Mouse (Mus musculus) spleen, postnatal 36 days (tissue): ENCODE data around the gene Lrrn4cl.
"Not testable (repeated sequence)": the region's sequence is repeated elsewhere in the genome, so short reads cannot be mapped to it uniquely, and the experiment has no call there.

Experiments
- DNase-seq, 2 experiments: peaks; one replicate each; pipeline ENCODE4 v3.0.0; 2022; ENCODE audit warnings: low spot score in 2 of 2, mixed read lengths in 1 of 2

The Lrrn4cl gene

DNA sequence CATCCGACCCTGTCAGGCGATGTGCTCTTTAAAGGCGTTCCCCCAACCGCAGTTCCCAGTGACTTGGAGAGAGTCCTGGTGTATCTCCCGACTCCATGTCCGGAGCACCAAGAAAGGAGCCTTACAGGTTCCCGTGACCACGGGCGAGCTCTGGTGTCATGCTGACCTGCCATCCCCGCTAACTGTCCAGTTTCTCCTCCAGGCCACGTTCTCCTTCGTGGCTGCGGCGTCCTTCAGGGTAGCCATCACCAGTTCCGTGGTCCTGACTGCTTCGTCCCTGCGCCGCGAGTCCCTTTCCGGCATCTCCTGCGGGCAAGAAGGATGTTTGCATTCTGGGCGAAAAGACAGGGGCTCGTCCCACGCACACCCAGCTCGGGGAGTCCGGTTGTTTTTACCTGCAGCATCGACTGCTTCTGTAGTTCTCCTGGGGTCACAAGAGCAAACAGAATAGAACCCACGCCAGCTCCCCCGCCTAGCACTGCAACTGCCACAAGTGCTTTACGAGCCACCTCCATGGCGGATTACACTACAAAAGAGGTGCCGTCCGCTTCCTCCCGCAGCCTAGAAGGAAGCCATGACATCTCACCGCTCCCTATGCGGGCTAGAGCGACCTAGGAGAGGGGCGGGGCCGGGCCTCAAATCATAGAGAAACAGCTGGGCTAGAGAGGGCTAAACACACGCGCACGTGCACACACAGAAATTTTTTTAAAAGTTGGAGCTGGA is 29.9 kb downstream of the Lrrn4cl start, which contains the start of gene Uqcc3:
Uqcc3 (minus strand) TSS at position 613 of the 723 bp plus-strand sequence.
- DNase-seq, result peak; percentile 89 to 91

DNA sequence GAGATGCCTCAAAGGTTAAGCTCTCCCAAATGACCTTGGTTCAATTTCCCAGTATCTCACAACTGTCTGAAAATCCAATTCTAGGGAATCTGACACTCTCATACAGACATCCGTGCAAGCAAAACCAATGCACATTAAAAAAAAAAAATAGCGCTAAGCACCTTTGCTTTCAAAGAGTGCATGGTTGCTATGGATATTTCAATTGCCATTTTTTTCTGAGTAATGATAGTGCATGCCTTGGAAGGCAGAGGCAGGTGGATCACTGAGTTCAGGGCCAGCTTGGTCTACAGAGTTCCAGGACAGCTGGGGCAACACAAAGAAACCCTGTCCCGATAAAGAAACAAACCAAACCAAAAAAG is 30.4 kb downstream of the Lrrn4cl start:
- DNase-seq, result no peak

DNA sequence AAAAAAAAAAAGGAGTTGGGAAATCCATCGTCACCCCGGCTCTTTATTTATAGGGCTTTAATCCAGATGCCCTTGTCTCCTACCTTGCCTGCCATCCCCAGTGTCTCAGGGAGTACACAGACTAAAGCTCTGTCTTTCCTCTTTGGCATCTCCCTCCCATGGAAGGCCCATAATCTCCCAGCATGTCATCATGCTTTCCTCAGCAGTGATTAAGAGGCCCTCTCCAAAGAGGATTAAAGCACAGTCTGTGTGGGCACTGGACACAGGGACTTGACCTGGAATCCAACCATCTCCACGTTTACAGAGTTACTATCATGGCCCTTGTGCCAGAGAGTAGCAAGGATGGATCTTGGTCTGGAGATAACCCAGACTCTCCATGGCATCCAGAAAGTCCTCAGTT is 33.0 kb downstream of the Lrrn4cl start, which contains the start of the genes Lbhd1 and Gm49403:
Lbhd1 (plus strand) TSS at position 117 of the 400 bp plus-strand sequence.
Gm49403 (plus strand) TSS at position 315 of the 400 bp plus-strand sequence.
- DNase-seq, result no peak

DNA sequence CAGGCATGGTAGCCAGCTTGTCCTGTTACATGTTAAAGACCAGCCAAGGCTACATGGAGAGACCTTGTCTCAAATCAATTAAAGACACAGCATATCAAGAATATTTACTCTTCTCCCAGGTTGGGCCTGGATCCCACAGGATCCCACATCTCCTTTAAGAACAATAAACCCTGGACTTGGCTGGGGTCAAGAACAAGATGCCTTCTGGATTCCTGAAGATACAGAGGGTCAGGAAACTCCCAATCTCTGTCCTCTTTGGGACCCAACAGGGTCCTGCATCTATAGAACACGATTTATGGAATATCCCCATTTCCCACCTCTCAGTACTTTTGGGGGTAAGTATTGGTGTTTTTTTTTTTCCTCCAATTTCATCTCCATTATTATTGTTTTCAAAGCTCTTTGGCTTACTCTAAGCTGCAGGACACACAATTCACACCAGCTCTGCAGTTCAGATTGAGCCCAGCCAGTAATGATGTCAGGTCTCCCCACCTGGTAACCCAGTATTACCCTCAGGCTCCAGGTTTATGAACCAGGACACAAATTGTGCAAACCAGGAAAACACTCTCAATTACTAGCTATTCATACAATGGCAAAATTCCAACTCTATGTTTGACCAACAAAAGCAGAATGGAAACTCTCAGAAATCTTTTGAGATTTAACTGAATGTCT is 36.5 kb downstream of the Lrrn4cl start:
- DNase-seq, result no peak

DNA sequence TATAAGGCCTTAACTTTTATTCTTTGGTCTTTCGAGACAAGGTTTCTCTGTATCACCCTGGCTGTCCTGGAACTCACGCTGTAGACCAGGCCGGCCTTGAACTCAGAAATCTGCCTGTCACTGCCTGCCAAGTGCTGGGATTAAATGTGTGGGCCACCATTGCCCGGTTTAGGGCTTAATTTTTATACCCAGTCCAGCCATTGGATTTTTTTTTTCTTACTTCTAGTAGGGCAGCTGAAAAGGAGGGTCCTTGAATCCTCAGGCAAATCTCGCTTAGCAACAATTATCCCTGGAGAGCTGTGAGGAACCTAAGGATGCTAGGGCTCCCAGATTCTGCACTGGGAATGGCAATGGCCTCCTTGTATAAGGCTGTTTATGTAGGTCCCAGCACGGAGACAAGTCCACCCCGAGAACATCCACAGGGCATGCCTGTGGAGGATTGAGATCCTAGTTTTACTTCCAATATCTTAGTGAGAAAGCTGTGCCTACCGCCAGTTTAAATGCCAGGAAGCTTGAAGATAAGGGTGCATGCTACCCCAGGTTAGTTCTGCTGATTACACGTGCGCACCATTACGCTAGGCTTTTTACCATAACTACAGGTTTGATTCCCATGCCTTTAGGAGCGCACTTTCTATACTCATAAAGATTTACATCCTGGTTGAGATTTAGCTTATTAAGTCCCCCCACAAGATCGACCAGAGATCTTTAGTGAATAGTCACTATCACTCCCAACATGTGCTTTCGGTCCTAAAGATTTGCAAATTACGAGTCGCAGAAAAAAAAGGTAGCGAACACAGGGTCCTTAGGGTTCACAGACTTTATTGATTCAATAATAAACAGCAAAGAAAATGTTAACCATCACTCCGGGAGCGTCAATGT is 37.3 kb downstream of the Lrrn4cl start:
- no peak for DNase-seq

DNA sequence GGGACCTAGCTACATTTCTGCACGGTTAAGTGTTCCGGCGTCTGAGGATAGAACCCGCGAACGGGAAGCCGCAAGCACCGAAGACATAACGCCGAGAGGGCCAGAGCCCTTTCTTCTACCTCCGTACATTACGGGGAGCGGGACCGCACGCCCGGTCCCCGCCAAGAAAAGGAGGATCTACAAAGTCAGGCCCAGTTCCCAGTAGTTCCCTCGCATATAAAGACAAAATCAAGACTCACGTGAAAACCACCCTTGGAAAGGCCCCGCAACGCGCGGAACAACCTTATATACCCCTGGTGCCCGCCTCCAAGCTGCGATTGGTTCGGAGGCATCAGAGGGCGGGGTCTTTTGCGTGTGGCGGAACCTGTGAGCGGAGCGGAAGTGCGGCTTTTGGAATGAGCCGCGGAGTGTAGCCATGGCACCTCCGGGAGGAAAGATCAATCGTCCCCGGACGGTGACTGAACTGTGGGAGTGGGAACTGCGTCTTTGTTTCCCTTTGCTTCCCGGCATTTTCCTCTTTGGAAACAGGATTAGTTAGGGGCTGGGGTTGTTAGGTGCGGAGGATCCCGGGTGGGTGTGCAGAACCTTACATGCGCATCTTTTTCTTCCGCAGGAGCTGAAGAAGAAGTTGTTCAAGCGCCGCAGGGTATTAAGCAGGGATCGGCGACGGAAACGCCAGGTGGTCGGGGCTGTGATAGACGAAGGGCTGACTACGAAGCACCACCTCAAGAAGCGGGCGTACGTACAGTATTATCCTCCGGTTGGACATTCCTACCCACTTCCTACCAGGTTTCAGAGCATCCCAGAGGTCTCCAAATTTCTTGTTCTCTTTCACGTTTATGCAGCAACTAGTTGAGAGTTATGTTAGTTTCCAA is 38.2 kb downstream of the Lrrn4cl start, which contains the start of the genes 1810009A15Rik and Gm49416:
1810009A15Rik (plus strand) TSS at position 343 of the 875 bp plus-strand sequence.
Gm49416 (plus strand) TSS at position 416 of the 875 bp plus-strand sequence.
- DNase-seq, result peak; percentile 94 to 97

DNA sequence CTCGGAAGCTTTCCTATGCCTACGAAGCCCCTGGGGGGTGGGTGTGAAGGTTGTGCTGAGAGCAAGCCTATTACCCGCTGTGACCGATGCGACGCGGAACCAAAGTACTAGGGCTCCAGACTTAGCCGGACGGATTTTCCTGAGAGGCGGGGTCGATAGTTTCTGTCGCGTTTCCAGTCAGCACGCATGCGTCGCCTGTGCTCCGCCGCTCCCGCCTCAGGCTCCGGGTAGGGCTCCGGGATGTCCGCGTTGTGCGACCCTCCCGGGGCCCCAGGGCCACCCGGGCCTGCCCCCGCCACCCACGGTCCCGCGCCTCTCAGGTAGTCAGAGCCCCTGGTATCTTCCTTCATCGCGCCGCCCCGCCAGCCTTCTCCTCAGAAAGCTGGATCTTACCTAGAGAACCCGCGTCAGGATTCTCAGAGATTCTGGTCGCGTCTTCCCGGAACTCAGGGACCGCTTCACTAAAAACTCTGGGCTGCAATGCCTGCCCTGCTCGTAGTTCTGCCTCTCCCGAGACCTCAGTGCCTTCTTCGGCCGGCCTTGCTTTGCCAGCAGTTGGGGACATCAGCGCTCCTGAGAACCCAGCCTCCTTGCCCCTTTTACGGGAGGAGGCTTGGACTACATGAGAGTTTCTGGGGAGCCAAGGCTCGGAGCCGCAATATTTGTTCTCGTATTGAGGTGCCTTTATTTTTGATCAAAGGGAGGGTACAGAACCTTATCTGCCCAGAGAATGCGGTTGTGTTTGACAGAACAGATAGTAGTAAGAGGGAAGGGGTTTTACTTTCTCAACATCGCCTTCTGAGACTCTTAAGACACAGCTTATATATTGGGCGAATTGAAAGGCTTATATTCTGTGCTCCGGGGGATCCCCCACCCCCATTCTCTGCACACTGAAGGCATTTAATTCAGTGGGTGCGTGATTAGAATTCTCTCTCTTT is 42.5 kb downstream of the Lrrn4cl start, which contains the start of gene Ints5:
Ints5 (plus strand) TSS at position 177 of the 938 bp plus-strand sequence.
- peak; percentile 78 to 85 for DNase-seq

DNA sequence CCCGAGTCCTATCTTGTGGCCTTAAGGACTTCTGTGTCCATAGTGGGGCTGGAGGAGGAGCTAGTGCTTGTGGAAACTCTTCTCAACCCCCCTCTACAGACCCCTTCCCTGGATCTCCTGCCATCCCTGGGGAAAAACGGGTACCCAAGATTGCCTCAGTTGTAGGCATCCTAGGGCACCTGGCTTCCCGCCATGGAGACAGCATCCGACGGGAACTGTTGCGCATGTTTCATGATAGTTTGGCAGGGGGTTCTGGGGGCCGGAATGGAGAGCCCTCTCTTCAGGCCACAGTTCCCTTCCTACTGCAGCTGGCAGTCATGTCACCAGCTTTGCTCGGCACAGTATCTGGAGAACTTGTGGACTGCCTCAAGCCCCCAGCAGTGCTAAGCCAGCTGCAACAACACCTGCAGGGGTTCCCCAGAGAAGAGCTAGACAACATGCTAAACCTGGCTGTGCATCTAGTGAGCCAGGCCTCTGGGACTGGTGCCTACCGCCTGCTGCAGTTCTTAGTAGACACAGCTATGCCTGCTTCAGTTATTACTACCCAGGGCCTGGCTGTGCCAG is 44.9 kb downstream of the Lrrn4cl start:
- DNase-seq, result no peak

DNA sequence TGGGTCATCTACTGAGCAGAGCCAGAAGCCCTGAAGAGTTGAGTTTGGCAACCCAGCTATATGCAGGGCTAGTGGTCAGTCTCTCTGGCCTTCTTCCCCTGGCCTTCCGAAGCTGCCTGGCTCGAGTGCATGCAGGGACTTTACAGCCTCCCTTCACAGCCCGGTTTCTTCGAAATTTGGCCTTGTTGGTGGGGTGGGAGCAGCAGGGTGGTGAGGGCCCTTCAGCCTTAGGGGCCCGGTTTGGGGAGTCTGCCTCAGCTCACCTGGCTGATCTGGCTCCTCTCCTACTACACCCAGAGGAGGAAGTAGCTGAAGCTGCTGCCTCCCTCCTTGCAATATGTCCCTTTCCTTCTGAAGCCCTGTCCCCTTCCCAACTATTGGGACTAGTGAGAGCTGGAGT is 45.7 kb downstream of the Lrrn4cl start:
- DNase-seq, result not testable (repeated sequence)

DNA sequence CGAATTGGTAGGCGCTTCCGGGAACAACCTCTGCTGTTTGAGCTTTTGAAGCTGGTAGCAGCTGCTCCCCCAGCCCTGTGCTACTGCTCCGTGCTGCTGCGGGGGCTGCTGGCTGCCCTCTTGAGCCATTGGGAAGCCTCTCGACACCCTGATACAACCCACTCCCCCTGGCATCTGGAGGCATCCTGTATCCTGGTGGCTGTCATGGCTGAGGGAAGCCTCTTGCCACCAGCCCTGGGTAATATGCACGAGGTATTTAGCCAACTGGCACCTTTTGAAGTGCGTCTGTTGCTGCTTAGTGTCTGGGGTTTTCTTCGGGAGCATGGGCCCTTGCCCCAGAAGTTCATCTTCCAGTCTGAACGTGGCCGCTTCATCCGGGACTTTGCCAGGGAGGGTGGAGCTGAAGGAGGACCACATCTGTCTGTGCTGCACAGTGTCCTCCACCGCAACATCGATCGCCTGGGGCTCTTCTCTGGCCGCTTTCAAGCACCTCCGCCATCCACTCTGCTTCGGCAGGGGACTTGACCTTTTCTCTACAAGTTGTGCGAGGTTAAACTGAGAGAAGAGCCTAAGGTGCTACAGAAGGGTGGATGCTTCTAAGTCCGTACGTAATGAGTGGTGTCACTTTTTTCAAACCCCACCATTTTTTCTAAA is 46.8 kb downstream of the Lrrn4cl start:
- DNase-seq, result not testable (repeated sequence)

DNA sequence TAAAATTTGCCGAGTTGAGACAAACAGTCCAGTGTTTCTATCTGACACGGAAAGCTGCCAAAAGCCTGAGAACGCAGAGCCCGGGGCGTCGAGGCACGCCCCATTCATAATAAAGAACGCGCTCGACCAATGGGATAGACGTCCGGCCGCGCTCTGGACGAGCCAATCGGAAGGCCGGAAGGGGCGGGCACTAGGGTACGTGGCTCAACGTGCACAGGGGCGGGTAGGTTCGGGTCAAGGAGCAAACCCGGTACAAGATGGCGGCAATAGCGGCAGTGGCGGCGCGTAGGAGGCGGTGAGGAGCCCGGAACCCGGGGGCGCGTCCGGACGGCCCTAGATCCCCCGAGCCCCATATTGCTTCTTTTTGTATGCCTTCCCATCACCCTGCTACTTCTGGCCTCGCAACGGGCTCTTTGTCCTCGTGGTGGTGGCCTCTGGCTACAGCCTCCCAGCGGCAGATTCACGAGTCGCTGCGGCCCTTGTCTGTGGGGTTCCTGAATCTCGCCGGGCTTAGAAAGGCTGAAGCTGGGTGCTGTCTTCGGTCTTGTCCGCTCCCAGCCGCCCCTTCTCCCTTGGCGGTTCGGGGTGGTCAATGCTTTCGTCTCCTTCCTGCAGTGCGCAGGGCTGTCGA is 47.4 kb downstream of the Lrrn4cl start, which contains the start of gene Ganab:
Ganab (plus strand) TSS at position 207 of the 631 bp plus-strand sequence.
- DNase-seq, result peak; percentile 96 to 98

DNA sequence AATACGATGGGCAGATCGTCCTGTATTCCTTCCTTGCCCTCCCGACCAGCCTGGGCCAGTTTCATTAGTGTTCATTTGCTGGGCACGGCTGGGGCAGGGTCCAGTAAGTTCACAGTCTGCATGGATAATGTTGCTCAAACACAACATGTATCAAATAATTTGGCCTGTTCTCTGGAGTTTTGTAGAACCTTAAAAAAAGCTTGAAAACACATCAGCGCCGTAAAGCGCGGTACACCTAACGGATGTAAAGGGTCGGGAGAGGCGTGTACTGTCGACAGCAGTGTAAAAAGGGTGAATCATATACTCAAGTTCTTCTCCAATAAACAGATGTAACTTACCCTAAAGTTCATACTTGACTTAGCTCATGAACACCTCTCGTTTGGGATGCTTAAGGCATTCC is 48.0 kb downstream of the Lrrn4cl start:
- DNase-seq, result no peak

DNA sequence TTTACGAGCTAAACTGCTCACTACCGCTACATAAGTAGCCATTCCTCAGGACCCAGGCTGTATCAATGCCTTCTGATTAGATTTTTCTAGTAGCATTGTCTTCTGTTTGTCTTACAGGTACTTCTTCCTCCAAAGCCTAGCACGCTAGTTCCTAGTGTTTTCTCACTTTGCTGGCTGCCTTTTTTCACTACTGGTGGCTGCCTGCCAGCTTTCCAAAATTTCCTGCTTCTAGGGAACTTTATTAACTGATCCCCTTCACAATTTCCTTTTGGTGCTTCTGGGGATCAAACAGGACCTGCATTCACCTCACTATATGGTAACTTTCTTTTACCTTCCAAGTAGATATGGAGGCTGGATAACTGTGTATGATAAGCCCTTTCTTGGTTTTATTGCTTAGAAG is 48.5 kb downstream of the Lrrn4cl start:
- no peak for DNase-seq

DNA sequence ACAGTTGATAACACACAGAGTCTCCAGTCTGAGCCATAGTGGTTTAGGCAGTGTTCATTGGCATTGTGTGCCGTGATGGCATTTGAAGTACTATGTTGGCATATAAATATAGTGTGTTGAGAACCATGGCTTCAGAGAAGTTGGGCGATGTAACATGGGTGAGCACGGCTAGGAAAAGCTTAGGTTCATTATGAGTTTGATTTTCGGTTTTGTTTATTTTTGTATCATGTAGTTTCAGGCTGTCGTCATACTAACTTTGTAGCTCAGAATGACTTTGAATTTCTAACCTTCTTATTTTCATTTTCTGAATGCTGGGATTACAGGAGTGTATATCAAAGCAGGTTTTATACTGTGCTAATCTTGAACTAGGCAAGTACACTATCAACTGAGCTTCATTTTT is 52.8 kb downstream of the Lrrn4cl start:
- no peak for DNase-seq
